Mouse (Mus musculus): Measurements from ENCODE around the gene Dnal4.

The Dnal4 gene

GRCm38 (mm10) chr15:79800701-79801100 lies 23.1 kb upstream of the Dnal4 start:
- in situ Hi-C loops (cut with MboI, MseI) = no loop called here

- in situ Hi-C loops (cut with MboI, MseI) = no loop called here
Measured at GRCm38 (mm10) chr15:79798591-79798990, 20.9 kb upstream of the Dnal4 start.

- in situ Hi-C loops (cut with MboI, MseI) = no loop called here
Measured at GRCm38 (mm10) chr15:79797680-79798079, 20.0 kb upstream of the Dnal4 start.

GRCm38 (mm10) chr15:79797096-79797495 lies 19.4 kb upstream of the Dnal4 start:
- in situ Hi-C loops (cut with MboI, MseI) = no loop called here

- in situ Hi-C loops (cut with MboI, MseI) = no loop called here
Measured at GRCm38 (mm10) chr15:79796256-79796655, 18.6 kb upstream of the Dnal4 start.

GRCm38 (mm10) chr15:79794173-79794572 lies 16.5 kb upstream of the Dnal4 start:
- in situ Hi-C loops (cut with MboI, MseI) = no loop called here

GRCm38 (mm10) chr15:79793076-79793475 lies 15.4 kb upstream of the Dnal4 start:
- in situ Hi-C loops (cut with MboI, MseI) = no loop called here

- in situ Hi-C loops (cut with MboI, MseI) = no loop called here
Measured at GRCm38 (mm10) chr15:79792455-79792854, 14.8 kb upstream of the Dnal4 start.

- in situ Hi-C loops (cut with MboI, MseI) = no loop called here
Measured at GRCm38 (mm10) chr15:79791502-79791901, 13.9 kb upstream of the Dnal4 start.

GRCm38 (mm10) chr15:79790905-79791304 lies 13.3 kb upstream of the Dnal4 start:
- in situ Hi-C loops (cut with MboI, MseI) = no loop called here

GRCm38 (mm10) chr15:79790111-79790510 lies 12.5 kb upstream of the Dnal4 start:
- in situ Hi-C loops (cut with MboI, MseI) = no loop called here

GRCm38 (mm10) chr15:79787815-79788214 lies 10.2 kb upstream of the Dnal4 start:
- in situ Hi-C loops (cut with MboI, MseI) = no loop called here

GRCm38 (mm10) chr15:79785056-79785455 lies 7.4 kb upstream of the Dnal4 start:
- in situ Hi-C loops (cut with MboI, MseI) = no loop called here

- in situ Hi-C loops (cut with MboI, MseI) = loop anchor here (10.0 kb wide), 1 partner anchor 1591 kb away; no protein-coding TSS in a partner anchor
Measured at GRCm38 (mm10) chr15:79775662-79776061, 2.0 kb downstream of the Dnal4 start.

- in situ Hi-C loops (cut with MboI, MseI) = loop anchor here (10.0 kb wide), 1 partner anchor 1590 kb away; no protein-coding TSS in a partner anchor
Measured at GRCm38 (mm10) chr15:79774117-79775027, 3.3 kb downstream of the Dnal4 start.

- in situ Hi-C loops (cut with MboI, MseI) = loop anchor here (10.0 kb wide), 1 partner anchor 1586 kb away; no protein-coding TSS in a partner anchor
Measured at GRCm38 (mm10) chr15:79770629-79771240, 6.9 kb downstream of the Dnal4 start.

GRCm38 (mm10) chr15:79768302-79768701 lies 9.3 kb downstream of the Dnal4 start:
- in situ Hi-C loops (cut with MboI, MseI) = no loop called here

- in situ Hi-C loops (cut with MboI, MseI) = no loop called here
Measured at GRCm38 (mm10) chr15:79767327-79767961, 10.2 kb downstream of the Dnal4 start.

GRCm38 (mm10) chr15:79766586-79767071 lies 11.0 kb downstream of the Dnal4 start:
- in situ Hi-C loops (cut with MboI, MseI) = no loop called here

- in situ Hi-C loops (cut with MboI, MseI) = no loop called here
Measured at GRCm38 (mm10) chr15:79766168-79766567, 11.5 kb downstream of the Dnal4 start.

- in situ Hi-C loops (cut with MboI, MseI) = no loop called here
Measured at GRCm38 (mm10) chr15:79765361-79765760, 12.3 kb downstream of the Dnal4 start.

Data from T-helper 1 cell (primary cell).